Mouse (Mus musculus) heart, postnatal 0 days (tissue): ENCODE results near the gene Brsk1. TPM values are rescaled to one million over a fixed set of nuclear protein-coding genes. Genes with fewer than 3 reads are reported as not detected.

Source experiments
- ATAC-seq: fragments of 200-750 bp; cut with Nextera tagmentation; 2 replicates; pipeline ENCODE4 v1.8.0; 2017; ENCODE audit warnings: low read depth, moderate number of reproducible peaks, moderate library complexity; ENCODE audit not compliant: insufficient read depth
- DNase-seq: peaks from one replicate; pipeline ENCODE4 v3.0.0-alpha.2; 2016; ENCODE audit warnings: low spot score
- H3K27ac ChIP-seq: fragments of 300-500 bp; sonication (generic); 2 replicates; pipeline ENCODE4 v1.5.1; 2014; ENCODE audit warnings: low read depth, mild to moderate bottlenecking
- H3K27me3 ChIP-seq: fragments of 300-500 bp; sonication (generic); 2 replicates; pipeline ENCODE4 v1.6.1; 2014; ENCODE audit warnings: low read length, mixed read lengths; ENCODE audit not compliant: control insufficient read depth, insufficient read depth
- H3K36me3 ChIP-seq: fragments of 300-500 bp; sonication (generic); replicated peaks from 2 replicates; pipeline ENCODE4 v1.6.1; 2014; ENCODE audit warnings: low read length, mixed read lengths; ENCODE audit not compliant: control insufficient read depth, insufficient read depth
- H3K4me1 ChIP-seq: fragments of 300-500 bp; sonication (generic); 2 replicates; pipeline ENCODE4 v1.6.1; 2014; ENCODE audit warnings: antibody characterized with exemption; ENCODE audit not compliant: control insufficient read depth, insufficient read depth
- H3K4me2 ChIP-seq: fragments of 300-500 bp; sonication (generic); 2 replicates; pipeline ENCODE4 v1.6.1; 2014; ENCODE audit warnings: low read depth, mild to moderate bottlenecking, low read length, moderate library complexity
- H3K4me3 ChIP-seq: fragments of 300-500 bp; sonication (generic); 2 replicates; pipeline ENCODE4 v1.5.1; 2014; ENCODE audit warnings: low read depth, low read length
- H3K9ac ChIP-seq: fragments of 300-500 bp; sonication (generic); replicated peaks from 2 replicates; pipeline ENCODE4 v1.6.1; 2014; ENCODE audit warnings: low read depth, low read length, mixed read lengths
- H3K9me3 ChIP-seq: fragments of 300-500 bp; sonication (generic); replicated peaks from 2 replicates; pipeline ENCODE4 v1.6.1; 2016; ENCODE audit warnings: low read length; ENCODE audit not compliant: control insufficient read depth
- CTCF ChIP-seq: IDR thresholded peaks from 2 replicates; pipeline ENCODE4 v1.5.1; 2016; ENCODE audit warnings: antibody characterized with exemption, control low read depth, low read depth
- EP300 ChIP-seq: IDR thresholded peaks from 2 replicates; pipeline ENCODE4 v1.6.1; 2016; ENCODE audit warnings: antibody characterized with exemption, low read depth
- WGBS: fragments of 180-500 bp; shearing (Covaris S2); extraction: QIAGEN DNeasy Blood & Tissue Kit; methylation state at CpG from one replicate; pipeline ENCODE4 v1.1.7; 2014; 5-methylcytosine and 5-hydroxymethylcytosine counted together
- polyA plus RNA-seq: library from polyadenylated mRNA; unstranded; fragments of >200 nt; fragmentation: Nextera tagmentation; extraction: Ambion mirVana; gene quantifications from 2 replicates; pipeline ENCODE4 v1.2.1, GENCODE M21; 2015
- total RNA-seq: library from RNA; depleted of rRNA; stranded (reverse); fragments of >200 nt; gene quantifications from 2 replicates; pipeline ENCODE4 v1.2.3, GENCODE M21; 2014; ENCODE audit warnings: low replicate concordance

The Brsk1 gene
- total and polyA plus RNA-seq, 2 experiments from 2014 or later: 0.36 to 10.9 TPM

GRCm38 (mm10) chr7:4744886-4745285, 54.5 kb downstream of the Brsk1 start:
- H3K27ac ChIP-seq: no peak overlapping the region
- 96% methylated on average over 6 of the region's 6 CpGs for WGBS
- H3K27me3 ChIP-seq: no peaks in the 10 kb centered on the region
- no peak overlapping the region for H3K9ac ChIP-seq
- no peak for TF ChIP-seq CTCF
- TF ChIP-seq EP300: no peak
- no peaks in the 10 kb centered on the region for H3K9me3 ChIP-seq
- H3K36me3 ChIP-seq: peaks cover 36% of the 10 kb centered on the region
- DNase-seq (no peak), ATAC-seq (no peak)
- H3K4me3 ChIP-seq: no peak overlapping the region
- H3K4me2 ChIP-seq: no peak overlapping the region
- H3K4me1 ChIP-seq: peaks cover 13% of the 10 kb centered on the region; the same call in 1 of the 2 replicates

- H3K4me1 ChIP-seq: peaks cover 7% of the 10 kb centered on the region; the same call in 1 of the 2 replicates
- H3K4me2 ChIP-seq: no peak overlapping the region
- 89% methylated on average over 21 of the region's 22 CpGs for WGBS
- no peaks in the 10 kb centered on the region for H3K9me3 ChIP-seq
- no peak overlapping the region for H3K27ac ChIP-seq
- peaks cover 36% of the 10 kb centered on the region for H3K36me3 ChIP-seq
- H3K4me3 ChIP-seq: no peak overlapping the region
- H3K27me3 ChIP-seq: no peaks in the 10 kb centered on the region
- ATAC-seq (no peak), DNase-seq (no peak)
- TF ChIP-seq EP300 (no peak), CTCF (no peak)
- H3K9ac ChIP-seq: no peak overlapping the region
These were observed 56.0 kb downstream of the Brsk1 start for GRCm38 (mm10) chr7:4746326-4746980.

GRCm38 (mm10) chr7:4747156-4747899, 56.9 kb downstream of the Brsk1 start:
- Histone ChIP-seq H3K4me2 (no peak overlapping the region), H3K4me3 (no peak overlapping the region), H3K27me3 (no peaks in the 10 kb centered on the region), H3K9me3 (no peaks in the 10 kb centered on the region), H3K36me3 (peaks cover 36% of the 10 kb centered on the region), H3K4me1 (peaks cover 12% of the 10 kb centered on the region), H3K9ac (no peak overlapping the region), H3K27ac (no peak overlapping the region)
- no peak for TF ChIP-seq EP300
- TF ChIP-seq CTCF: no peak
- WGBS: 62% methylated on average over 9 of the region's 9 CpGs
- DNase-seq (no peak), ATAC-seq (no peak)

GRCm38 (mm10) chr7:4748321-4748720, 57.9 kb downstream of the Brsk1 start:
- DNase-seq: no peak
- no peak overlapping the region for H3K4me2 ChIP-seq
- H3K36me3 ChIP-seq: peaks cover 28% of the 10 kb centered on the region
- H3K9me3 ChIP-seq: no peaks in the 10 kb centered on the region
- TF ChIP-seq EP300: no peak
- TF ChIP-seq CTCF: no peak
- no peaks in the 10 kb centered on the region for H3K27me3 ChIP-seq
- no peak overlapping the region for H3K9ac ChIP-seq
- no peak overlapping the region for H3K27ac ChIP-seq
- no peak for ATAC-seq
- H3K4me3 ChIP-seq: no peak overlapping the region
- 72% methylated on average over 4 of the region's 4 CpGs for WGBS
- H3K4me1 ChIP-seq: peaks cover 14% of the 10 kb centered on the region

GRCm38 (mm10) chr7:4749169-4749568, 58.8 kb downstream of the Brsk1 start:
- WGBS: 58% methylated on average over 2 of the region's 2 CpGs
- no peaks in the 10 kb centered on the region for H3K27me3 ChIP-seq
- H3K4me3 ChIP-seq: no peak overlapping the region
- H3K36me3 ChIP-seq: peaks cover 20% of the 10 kb centered on the region
- no peak overlapping the region for H3K4me2 ChIP-seq
- no peak for ATAC-seq
- H3K9ac ChIP-seq: no peak overlapping the region
- DNase-seq: no peak
- H3K9me3 ChIP-seq: no peaks in the 10 kb centered on the region
- peaks cover 13% of the 10 kb centered on the region for H3K4me1 ChIP-seq
- no peak overlapping the region for H3K27ac ChIP-seq
- TF ChIP-seq EP300 (no peak), CTCF (no peak)
